Mouse (Mus musculus): ENCODE measurements around the gene Gadd45b. TPM values are rescaled to one million over a fixed set of nuclear protein-coding genes. Genes with fewer than 3 reads are reported as not detected.

Gadd45b gene
- polyA plus RNA-seq, 1 experiment from 2014 or later, result 39.8 TPM

DNA sequence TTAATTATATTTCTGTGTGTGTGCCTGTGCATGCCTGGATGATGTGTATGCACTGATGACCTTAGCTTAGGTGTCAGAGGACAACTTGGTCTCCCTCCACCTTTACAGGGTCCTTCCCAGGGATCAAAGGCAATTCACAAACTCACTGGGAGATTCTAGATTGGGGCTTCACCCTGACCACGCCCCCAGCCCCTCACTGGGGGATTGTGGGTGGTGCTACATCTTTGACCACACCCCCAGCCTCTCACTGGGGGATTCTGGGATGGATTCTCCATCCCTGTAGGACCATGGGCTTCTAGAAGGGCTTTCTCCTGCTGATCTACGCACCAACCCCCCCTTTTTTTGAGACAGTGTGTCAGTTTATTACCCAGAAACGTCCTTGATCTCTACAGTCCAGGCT lies 4.4 kb upstream of the Gadd45b start:
- 46% methylated on average over 3 of the region's 3 CpGs for WGBS
- Histone ChIP-seq H3K27me3 (ENCODE audit: control insufficient read depth, insufficient read depth, low read length) (no peaks in the 10 kb centered on the region), H3K9ac (ENCODE audit: low read length) (no peak overlapping the region), H3K4me3 (ENCODE audit: control insufficient read depth in 1 of 2, insufficient read depth in 1 of 2, low read depth in 1 of 2, low read length in 2 of 2) (no peak overlapping the region), H3K9me3 (ENCODE audit: control insufficient read depth, low read length) (no peaks in the 10 kb centered on the region), H3K4me1 (ENCODE audit: control insufficient read depth in 2 of 2, insufficient read depth in 2 of 2, low read length in 2 of 2) (peaks cover 9 to 14% of the 10 kb centered on the region in 2 experiments; a peak in 3 of 4 replicates), H3K4me2 (ENCODE audit: low read length) (no peak overlapping the region), H3K36me3 (ENCODE audit: control insufficient read depth, insufficient read depth, low read length) (no peaks in the 10 kb centered on the region), H3K27ac (replicated peaks in 1 of 2; ENCODE audit: control insufficient read depth in 1 of 2, insufficient read depth in 1 of 2, low read depth in 2 of 2, low read length in 2 of 2) (no peak overlapping the region)
- ATAC-seq (ENCODE audit: insufficient number of reproducible peaks, insufficient read depth, low FRiP score, low read depth), result no peak

DNA sequence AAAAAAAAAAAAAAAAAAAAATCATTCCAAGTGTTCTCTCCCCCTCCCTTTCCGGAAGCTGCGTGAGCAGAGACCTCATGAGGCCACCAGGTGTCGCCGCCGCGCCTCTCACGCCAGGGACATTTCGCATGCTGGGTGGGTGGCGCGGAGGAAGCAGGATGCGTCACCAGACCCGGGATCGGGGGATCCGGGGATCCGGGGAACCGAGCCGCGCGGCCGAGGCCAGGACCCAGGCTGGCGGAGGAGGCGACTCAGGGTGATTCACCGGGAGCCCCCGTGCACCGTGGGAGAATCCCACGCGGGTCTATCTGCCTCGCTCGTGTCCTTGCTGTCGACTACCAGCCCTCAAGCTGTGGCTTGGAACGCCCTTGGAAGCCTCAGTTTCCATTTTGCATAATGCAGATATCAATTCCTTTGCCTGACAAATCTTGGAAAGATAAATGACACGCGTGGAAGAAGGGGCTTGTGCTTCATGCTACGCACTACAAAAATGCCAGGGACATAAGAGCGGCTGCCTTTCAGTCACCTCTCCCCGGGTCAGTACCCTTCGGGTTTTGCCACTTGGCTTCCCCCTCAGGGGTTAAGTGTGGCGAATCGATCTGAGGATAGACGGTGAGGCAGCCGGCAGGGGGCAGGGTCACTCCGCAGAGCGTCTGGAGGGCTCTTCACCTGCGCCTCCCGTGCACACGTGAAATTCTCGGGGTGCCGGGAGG lies 1.1 kb upstream of the Gadd45b start:
- Histone ChIP-seq H3K9me3 (ENCODE audit: control insufficient read depth, low read length) (no peaks in the 10 kb centered on the region), H3K27ac (replicated peaks in 1 of 2; ENCODE audit: control insufficient read depth in 1 of 2, insufficient read depth in 1 of 2, low read depth in 2 of 2, low read length in 2 of 2) (peak overlapping the region; percentile 95 to 96), H3K36me3 (ENCODE audit: control insufficient read depth, insufficient read depth, low read length) (no peaks in the 10 kb centered on the region; the same call in 1 of the 2 replicates), H3K4me1 (ENCODE audit: control insufficient read depth in 2 of 2, insufficient read depth in 2 of 2, low read length in 2 of 2) (peaks cover 22 to 34% of the 10 kb centered on the region in 2 experiments), H3K4me3 (ENCODE audit: control insufficient read depth in 1 of 2, insufficient read depth in 1 of 2, low read depth in 1 of 2, low read length in 2 of 2) (peak overlapping the region; percentile 60 to 85), H3K9ac (ENCODE audit: low read length) (peak overlapping the region; percentile 85), H3K27me3 (ENCODE audit: control insufficient read depth, insufficient read depth, low read length) (no peaks in the 10 kb centered on the region), H3K4me2 (ENCODE audit: low read length) (peak overlapping the region; percentile 98)
- ATAC-seq (ENCODE audit: insufficient number of reproducible peaks, insufficient read depth, low FRiP score, low read depth), result peak; percentile 18; the same call in 1 of the 2 replicates
- under 1% methylated on average over 48 of the region's 48 CpGs for WGBS

DNA sequence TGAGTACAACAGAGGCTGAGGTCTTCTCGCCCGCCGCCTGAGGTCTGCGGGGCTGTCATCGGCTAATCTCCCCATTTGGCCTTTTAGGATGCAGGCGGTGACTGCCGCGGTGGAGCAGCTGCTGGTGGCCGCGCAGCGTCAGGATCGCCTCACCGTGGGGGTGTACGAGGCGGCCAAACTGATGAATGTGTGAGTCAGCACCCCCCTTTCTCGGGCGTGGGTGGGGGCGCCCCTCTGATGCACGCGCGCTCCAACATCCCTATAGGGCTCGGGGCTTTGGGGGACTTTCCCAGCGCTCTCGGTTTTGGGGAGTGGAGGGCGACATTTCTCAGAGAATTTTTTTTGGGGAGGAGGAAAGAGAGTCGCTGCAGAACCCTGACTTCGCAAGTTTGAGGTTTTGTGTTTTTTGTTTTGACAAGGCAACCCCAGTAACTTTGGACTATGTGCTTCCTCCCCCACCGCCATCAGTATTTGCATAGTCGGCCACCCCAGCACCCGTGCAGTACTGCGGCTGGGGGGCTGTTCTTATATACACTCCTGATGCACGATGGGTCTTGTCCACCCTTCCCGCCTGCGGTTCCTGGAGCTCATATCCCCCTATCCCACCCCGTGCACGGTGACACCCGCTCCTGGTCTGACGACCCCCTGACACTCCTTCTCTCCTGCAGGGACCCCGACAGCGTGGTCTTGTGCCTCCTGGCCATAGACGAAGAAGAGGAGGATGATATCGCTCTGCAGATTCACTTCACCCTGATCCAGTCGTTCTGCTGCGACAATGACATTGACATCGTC lies 684 bp downstream of the Gadd45b start:
- Histone ChIP-seq H3K4me2 (ENCODE audit: low read length) (peak overlapping the region; percentile 98), H3K9me3 (ENCODE audit: control insufficient read depth, low read length) (no peaks in the 10 kb centered on the region), H3K4me1 (ENCODE audit: control insufficient read depth in 2 of 2, insufficient read depth in 2 of 2, low read length in 2 of 2) (peaks cover 31 to 51% of the 10 kb centered on the region in 2 experiments), H3K27me3 (ENCODE audit: control insufficient read depth, insufficient read depth, low read length) (no peaks in the 10 kb centered on the region), H3K4me3 (ENCODE audit: control insufficient read depth in 1 of 2, insufficient read depth in 1 of 2, low read depth in 1 of 2, low read length in 2 of 2) (peak overlapping the region; percentile 84 to 90), H3K9ac (ENCODE audit: low read length) (peak overlapping the region; percentile 96), H3K36me3 (ENCODE audit: control insufficient read depth, insufficient read depth, low read length) (no peaks in the 10 kb centered on the region; the same call in 1 of the 2 replicates), H3K27ac (replicated peaks in 1 of 2; ENCODE audit: control insufficient read depth in 1 of 2, insufficient read depth in 1 of 2, low read depth in 2 of 2, low read length in 2 of 2) (peak overlapping the region; percentile 18 to 79; a peak in 3 of 4 replicates)
- ATAC-seq (ENCODE audit: insufficient number of reproducible peaks, insufficient read depth, low FRiP score, low read depth), result no peak
- under 1% methylated on average over 45 of the region's 45 CpGs for WGBS

DNA sequence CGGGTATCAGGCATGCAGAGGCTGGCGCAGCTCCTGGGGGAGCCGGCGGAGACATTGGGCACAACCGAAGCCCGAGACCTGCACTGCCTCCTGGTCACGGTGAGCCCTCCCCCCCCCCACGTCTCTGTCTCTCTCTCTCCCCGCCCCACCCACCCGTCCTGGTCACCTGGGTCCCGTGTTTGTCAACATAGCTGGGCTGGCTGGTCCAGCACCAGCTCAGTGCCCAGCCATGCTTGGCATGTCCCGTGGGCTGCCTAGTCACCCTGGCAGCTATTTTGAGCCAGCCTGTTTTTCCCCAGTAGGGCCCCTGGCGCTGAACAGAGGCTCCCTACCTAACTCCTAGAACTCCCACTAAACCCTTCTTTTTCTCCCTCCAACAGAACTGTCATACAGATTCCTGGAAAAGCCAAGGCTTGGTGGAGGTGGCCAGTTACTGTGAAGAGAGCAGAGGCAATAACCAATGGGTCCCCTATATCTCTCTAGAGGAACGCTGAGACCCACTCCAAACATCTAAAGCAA lies 1.3 kb downstream of the Gadd45b start:
- WGBS, result 3% methylated on average over 13 of the region's 14 CpGs
- peak overlapping the region; percentile 22 to 79 for H3K27ac ChIP-seq (replicated peaks in 1 of 2; ENCODE audit: control insufficient read depth in 1 of 2, insufficient read depth in 1 of 2, low read depth in 2 of 2, low read length in 2 of 2)
- ATAC-seq (ENCODE audit: insufficient number of reproducible peaks, insufficient read depth, low FRiP score, low read depth), result no peak
- H3K9ac ChIP-seq (ENCODE audit: low read length), result peak overlapping the region; percentile 96
- H3K9me3 ChIP-seq (ENCODE audit: control insufficient read depth, low read length), result no peaks in the 10 kb centered on the region
- peak overlapping the region; percentile 84 to 90 for H3K4me3 ChIP-seq (ENCODE audit: control insufficient read depth in 1 of 2, insufficient read depth in 1 of 2, low read depth in 1 of 2, low read length in 2 of 2)
- no peaks in the 10 kb centered on the region for H3K27me3 ChIP-seq (ENCODE audit: control insufficient read depth, insufficient read depth, low read length)
- H3K4me2 ChIP-seq (ENCODE audit: low read length), result peak overlapping the region; percentile 98
- H3K4me1 ChIP-seq (ENCODE audit: control insufficient read depth in 2 of 2, insufficient read depth in 2 of 2, low read length in 2 of 2), result peaks cover 37 to 57% of the 10 kb centered on the region in 2 experiments
- no peaks in the 10 kb centered on the region; the same call in 1 of the 2 replicates for H3K36me3 ChIP-seq (ENCODE audit: control insufficient read depth, insufficient read depth, low read length)

DNA sequence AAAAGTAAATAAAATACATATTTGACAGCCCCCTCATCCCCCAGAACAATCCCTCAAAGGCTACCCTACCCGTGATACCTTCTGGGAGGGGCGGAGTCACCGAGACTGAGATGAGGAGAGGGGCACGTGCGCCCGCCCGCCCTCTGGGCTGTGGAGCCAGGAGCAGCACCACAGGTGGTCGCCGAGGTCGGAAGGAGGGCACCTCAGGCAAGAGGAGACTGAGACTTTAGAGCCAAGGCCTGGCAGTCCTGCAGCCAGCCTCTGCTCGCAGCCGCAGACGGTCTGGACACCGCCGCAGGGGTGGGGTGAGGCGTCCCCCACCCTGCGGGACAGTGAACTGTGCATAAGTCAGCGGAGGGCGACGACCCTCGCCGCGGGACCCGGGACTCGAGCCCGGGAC lies 1.8 kb downstream of the Gadd45b start:
- Histone ChIP-seq H3K4me3 (ENCODE audit: control insufficient read depth in 1 of 2, insufficient read depth in 1 of 2, low read depth in 1 of 2, low read length in 2 of 2) (peak overlapping the region; percentile 84 to 90), H3K9ac (ENCODE audit: low read length) (peak overlapping the region; percentile 96), H3K36me3 (ENCODE audit: control insufficient read depth, insufficient read depth, low read length) (no peaks in the 10 kb centered on the region; the same call in 1 of the 2 replicates), H3K27me3 (ENCODE audit: control insufficient read depth, insufficient read depth, low read length) (no peaks in the 10 kb centered on the region), H3K9me3 (ENCODE audit: control insufficient read depth, low read length) (no peaks in the 10 kb centered on the region), H3K27ac (replicated peaks in 1 of 2; ENCODE audit: control insufficient read depth in 1 of 2, insufficient read depth in 1 of 2, low read depth in 2 of 2, low read length in 2 of 2) (peak overlapping the region; percentile 22 to 79; a peak in 3 of 4 replicates), H3K4me2 (ENCODE audit: low read length) (peak overlapping the region; percentile 98), H3K4me1 (ENCODE audit: control insufficient read depth in 2 of 2, insufficient read depth in 2 of 2, low read length in 2 of 2) (peaks cover 39 to 62% of the 10 kb centered on the region in 2 experiments)
- ATAC-seq (ENCODE audit: insufficient number of reproducible peaks, insufficient read depth, low FRiP score, low read depth), result no peak
- 2% methylated on average over 26 of the region's 26 CpGs for WGBS

DNA sequence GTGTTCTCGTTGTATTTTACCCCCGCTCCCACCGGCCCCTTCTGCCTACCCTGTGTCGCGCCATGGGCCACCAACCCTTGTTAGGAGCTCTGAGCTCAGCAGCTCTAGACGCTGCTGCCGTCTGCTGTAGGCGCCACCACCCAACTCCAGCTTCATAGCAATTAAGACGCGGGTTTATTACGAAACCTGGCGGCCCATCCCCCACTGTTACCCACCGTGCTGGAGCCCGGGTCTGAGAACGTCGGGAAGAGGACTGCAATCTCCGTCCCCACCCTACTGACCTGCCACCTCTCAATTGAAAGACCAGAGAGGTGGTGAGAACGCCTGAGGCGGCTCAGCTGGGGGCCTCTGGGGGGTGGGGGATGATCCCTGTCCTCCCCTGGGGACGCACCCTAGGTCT lies 2.3 kb downstream of the Gadd45b start:
- WGBS, result 2% methylated on average over 20 of the region's 20 CpGs

DNA sequence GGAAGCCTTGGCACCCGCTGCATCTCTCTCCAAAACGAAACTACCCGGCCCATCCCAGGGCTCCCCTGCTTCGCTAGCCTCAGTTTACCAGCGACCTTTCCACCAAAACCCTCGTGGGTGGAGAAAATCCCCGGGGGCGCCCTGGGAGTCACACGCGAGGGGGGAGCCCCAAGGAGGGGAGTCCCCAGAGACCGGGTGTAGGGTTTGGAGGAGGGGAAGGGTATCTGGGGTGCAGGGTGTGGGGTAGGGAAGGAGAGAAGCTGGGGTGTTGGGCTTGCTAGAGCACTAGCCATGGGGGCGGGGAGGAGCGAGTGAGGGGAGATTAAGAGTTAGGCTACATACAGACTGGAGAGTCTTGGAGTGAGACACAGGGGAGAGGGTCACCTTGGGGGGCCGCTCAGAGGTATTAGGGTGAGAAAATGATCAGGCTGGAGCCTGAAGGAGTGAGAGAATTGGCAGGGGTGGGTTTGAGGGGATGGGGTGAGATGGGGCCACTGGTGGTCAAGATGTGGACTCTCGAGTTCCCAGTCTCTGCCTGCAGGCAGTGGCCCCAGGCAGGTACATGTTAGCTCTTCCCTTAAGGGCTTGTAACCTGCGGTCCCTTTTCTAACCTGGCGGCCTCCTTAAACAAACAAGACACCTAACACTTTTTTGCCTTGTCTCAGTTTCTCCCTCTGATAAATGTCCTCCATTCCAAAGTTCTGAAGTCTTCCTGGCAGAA lies 3.0 kb downstream of the Gadd45b start:
- H3K27me3 ChIP-seq (ENCODE audit: control insufficient read depth, insufficient read depth, low read length), result no peaks in the 10 kb centered on the region
- 3% methylated on average over 17 of the region's 17 CpGs for WGBS
- peak overlapping the region in 1 of 2 experiments; percentile 67; a peak in 2 of 4 replicates for H3K27ac ChIP-seq (replicated peaks in 1 of 2; ENCODE audit: control insufficient read depth in 1 of 2, insufficient read depth in 1 of 2, low read depth in 2 of 2, low read length in 2 of 2)
- H3K36me3 ChIP-seq (ENCODE audit: control insufficient read depth, insufficient read depth, low read length), result no peaks in the 10 kb centered on the region; the same call in 1 of the 2 replicates
- peak overlapping the region; percentile 96 for H3K9ac ChIP-seq (ENCODE audit: low read length)
- peak overlapping the region; percentile 84 to 90 for H3K4me3 ChIP-seq (ENCODE audit: control insufficient read depth in 1 of 2, insufficient read depth in 1 of 2, low read depth in 1 of 2, low read length in 2 of 2)
- no peak for ATAC-seq (ENCODE audit: insufficient number of reproducible peaks, insufficient read depth, low FRiP score, low read depth)
- no peaks in the 10 kb centered on the region for H3K9me3 ChIP-seq (ENCODE audit: control insufficient read depth, low read length)
- peaks cover 51 to 74% of the 10 kb centered on the region in 2 experiments for H3K4me1 ChIP-seq (ENCODE audit: control insufficient read depth in 2 of 2, insufficient read depth in 2 of 2, low read length in 2 of 2)
- H3K4me2 ChIP-seq (ENCODE audit: low read length), result peak overlapping the region; percentile 98

More for the DNA sequence above, 2.3 kb downstream of the Gadd45b start:
- peak overlapping the region; percentile 98 for H3K4me2 ChIP-seq (ENCODE audit: low read length)
- no peaks in the 10 kb centered on the region; the same call in 1 of the 2 replicates for H3K36me3 ChIP-seq (ENCODE audit: control insufficient read depth, insufficient read depth, low read length)
- peaks cover 44 to 67% of the 10 kb centered on the region in 2 experiments for H3K4me1 ChIP-seq (ENCODE audit: control insufficient read depth in 2 of 2, insufficient read depth in 2 of 2, low read length in 2 of 2)
- ATAC-seq (ENCODE audit: insufficient number of reproducible peaks, insufficient read depth, low FRiP score, low read depth), result no peak
- no peaks in the 10 kb centered on the region for H3K9me3 ChIP-seq (ENCODE audit: control insufficient read depth, low read length)
- H3K9ac ChIP-seq (ENCODE audit: low read length), result peak overlapping the region; percentile 96
- no peaks in the 10 kb centered on the region for H3K27me3 ChIP-seq (ENCODE audit: control insufficient read depth, insufficient read depth, low read length)
- no peak overlapping the region; a peak in 1 of 4 replicates for H3K27ac ChIP-seq (replicated peaks in 1 of 2; ENCODE audit: control insufficient read depth in 1 of 2, insufficient read depth in 1 of 2, low read depth in 2 of 2, low read length in 2 of 2)
- H3K4me3 ChIP-seq (ENCODE audit: control insufficient read depth in 1 of 2, insufficient read depth in 1 of 2, low read depth in 1 of 2, low read length in 2 of 2), result peak overlapping the region; percentile 84 to 90
